Mouse (Mus musculus): ENCODE measurements at regions not wholly inside any gene's neighbourhood (a gene's known extent, or its start where the extent isn't known, plus 50 kb on each side); places are given as distances from the start of the nearest gene placed in this dataset.

GRCm38 (mm10) chr14:104293147-104293546 is 174.7 kb downstream of the Pou4f1 start:
- Histone ChIP-seq H3K4me1 (ENCODE audit: control insufficient read depth, insufficient read depth, low read length) (no peaks in the 10 kb centered on the region), H3K4me3 (ENCODE audit: control insufficient read depth, low read depth, low read length) (no peak overlapping the region), H3K27ac (ENCODE audit: control insufficient read depth, insufficient read depth, low read depth, low read length) (no peak overlapping the region), H3K27me3 (ENCODE audit: control insufficient read depth, insufficient read depth, low read length) (no peaks in the 10 kb centered on the region), H3K36me3 (ENCODE audit: control insufficient read depth, insufficient read depth, low read length) (no peaks in the 10 kb centered on the region)
- TF ChIP-seq CTCF (IDR thresholded peaks at IDR 0.05; ENCODE audit: control insufficient read depth, insufficient read depth, insufficient replicate concordance, low read depth, low read length): no peak
- TF ChIP-seq POLR2A (IDR thresholded peaks at IDR 0.05; ENCODE audit: control insufficient read depth, low read depth, low read length): no peak

GRCm38 (mm10) chr14:104280353-104280752 is 187.4 kb downstream of the Pou4f1 start:
- Histone ChIP-seq H3K36me3 (ENCODE audit: control insufficient read depth, insufficient read depth, low read length) (no peaks in the 10 kb centered on the region), H3K4me1 (ENCODE audit: control insufficient read depth, insufficient read depth, low read length) (no peaks in the 10 kb centered on the region), H3K27me3 (ENCODE audit: control insufficient read depth, insufficient read depth, low read length) (no peaks in the 10 kb centered on the region), H3K27ac (ENCODE audit: control insufficient read depth, insufficient read depth, low read depth, low read length) (no peak overlapping the region), H3K4me3 (ENCODE audit: control insufficient read depth, low read depth, low read length) (no peak overlapping the region)
- no peak for TF ChIP-seq CTCF (IDR thresholded peaks at IDR 0.05; ENCODE audit: control insufficient read depth, insufficient read depth, insufficient replicate concordance, low read depth, low read length)
- no peak for TF ChIP-seq POLR2A (IDR thresholded peaks at IDR 0.05; ENCODE audit: control insufficient read depth, low read depth, low read length)

- Histone ChIP-seq H3K36me3 (ENCODE audit: control insufficient read depth, insufficient read depth, low read length) (no peaks in the 10 kb centered on the region), H3K27ac (ENCODE audit: control insufficient read depth, insufficient read depth, low read depth, low read length) (no peak overlapping the region), H3K27me3 (ENCODE audit: control insufficient read depth, insufficient read depth, low read length) (no peaks in the 10 kb centered on the region), H3K4me3 (ENCODE audit: control insufficient read depth, low read depth, low read length) (no peak overlapping the region), H3K4me1 (ENCODE audit: control insufficient read depth, insufficient read depth, low read length) (no peaks in the 10 kb centered on the region)
- no peak for TF ChIP-seq POLR2A (IDR thresholded peaks at IDR 0.05; ENCODE audit: control insufficient read depth, low read depth, low read length)
- TF ChIP-seq CTCF (IDR thresholded peaks at IDR 0.05; ENCODE audit: control insufficient read depth, insufficient read depth, insufficient replicate concordance, low read depth, low read length): no peak
These were observed 187.9 kb downstream of the Pou4f1 start for GRCm38 (mm10) chr14:104279890-104280289.

GRCm38 (mm10) chr14:104274752-104275151 is 193.0 kb downstream of the Pou4f1 start:
- Histone ChIP-seq H3K4me1 (ENCODE audit: control insufficient read depth, insufficient read depth, low read length) (no peaks in the 10 kb centered on the region), H3K27me3 (ENCODE audit: control insufficient read depth, insufficient read depth, low read length) (no peaks in the 10 kb centered on the region), H3K27ac (ENCODE audit: control insufficient read depth, insufficient read depth, low read depth, low read length) (no peak overlapping the region), H3K4me3 (ENCODE audit: control insufficient read depth, low read depth, low read length) (no peak overlapping the region), H3K36me3 (ENCODE audit: control insufficient read depth, insufficient read depth, low read length) (no peaks in the 10 kb centered on the region)
- TF ChIP-seq POLR2A (IDR thresholded peaks at IDR 0.05; ENCODE audit: control insufficient read depth, low read depth, low read length): no peak
- TF ChIP-seq CTCF (IDR thresholded peaks at IDR 0.05; ENCODE audit: control insufficient read depth, insufficient read depth, insufficient replicate concordance, low read depth, low read length): no peak

DNA sequence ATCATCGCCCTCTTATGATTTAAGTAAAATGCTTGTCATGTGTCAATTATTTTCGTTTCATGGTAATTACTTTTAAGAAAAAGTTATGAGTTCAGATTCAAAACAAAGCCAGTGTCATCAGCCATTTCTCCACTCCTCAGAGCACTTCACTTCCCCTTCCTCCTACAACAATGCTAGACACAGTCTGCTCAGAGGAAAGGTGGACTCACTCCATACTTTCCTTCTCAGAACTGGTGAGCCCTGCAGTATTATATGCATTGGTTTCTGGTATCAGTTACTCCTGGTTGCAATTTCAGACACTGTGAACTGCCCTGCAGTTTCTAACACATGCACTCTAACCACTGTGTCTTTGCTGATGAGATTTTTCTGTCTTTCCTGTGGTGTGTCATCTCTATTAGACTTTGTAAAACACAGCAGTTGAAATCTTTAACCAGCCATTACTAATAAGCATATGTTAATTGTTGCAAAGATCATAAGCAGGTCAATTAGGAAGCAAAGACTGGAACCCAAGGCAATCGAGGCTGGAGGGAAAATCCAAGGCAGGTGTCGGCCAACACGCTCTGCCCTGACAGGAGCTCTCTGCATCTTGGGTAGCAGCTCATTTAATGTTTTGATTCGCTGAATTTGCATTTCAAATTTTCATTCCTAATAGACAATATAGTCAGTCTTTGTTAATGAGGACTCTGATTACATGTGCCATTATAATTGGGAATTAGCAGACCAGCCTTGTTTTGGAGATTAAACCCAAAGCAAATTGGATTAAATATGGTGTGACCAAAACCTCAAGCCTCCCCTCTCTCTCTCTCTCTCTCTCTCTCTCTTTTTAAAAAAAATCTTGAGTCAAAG is 202.7 kb downstream of the Pou4f1 start:
- Histone ChIP-seq H3K27me3 (ENCODE audit: control insufficient read depth, insufficient read depth, low read length) (no peaks in the 10 kb centered on the region), H3K4me3 (ENCODE audit: control insufficient read depth, low read depth, low read length) (no peak overlapping the region), H3K36me3 (ENCODE audit: control insufficient read depth, insufficient read depth, low read length) (no peaks in the 10 kb centered on the region), H3K27ac (ENCODE audit: control insufficient read depth, insufficient read depth, low read depth, low read length) (no peak overlapping the region), H3K4me1 (ENCODE audit: control insufficient read depth, insufficient read depth, low read length) (no peaks in the 10 kb centered on the region)
- TF ChIP-seq CTCF (IDR thresholded peaks at IDR 0.05; ENCODE audit: control insufficient read depth, insufficient read depth, insufficient replicate concordance, low read depth, low read length): no peak
- TF ChIP-seq POLR2A (IDR thresholded peaks at IDR 0.05; ENCODE audit: control insufficient read depth, low read depth, low read length): no peak

DNA sequence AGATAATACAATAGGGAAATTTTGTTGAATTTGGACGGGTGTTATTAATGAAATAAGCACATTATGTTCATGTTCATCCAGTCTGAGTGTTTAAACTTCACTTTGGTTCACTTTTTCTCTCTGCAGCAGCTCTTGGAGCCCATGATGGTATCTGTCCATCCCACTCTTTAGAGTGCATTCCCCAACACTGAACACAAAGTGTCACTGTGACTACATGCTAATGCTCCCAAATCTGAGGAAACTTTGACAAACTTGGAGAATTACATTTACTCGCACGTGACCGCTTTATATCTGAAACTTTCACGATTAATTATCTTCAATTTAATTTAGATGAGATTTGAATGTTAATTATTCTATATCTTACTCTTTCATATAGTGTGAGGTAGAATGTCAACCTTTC is 250.8 kb downstream of the Pou4f1 start:
- TF ChIP-seq CTCF (IDR thresholded peaks at IDR 0.05; ENCODE audit: control insufficient read depth, insufficient read depth, insufficient replicate concordance, low read depth, low read length): no peak
- no peak for TF ChIP-seq POLR2A (IDR thresholded peaks at IDR 0.05; ENCODE audit: control insufficient read depth, low read depth, low read length)
- Histone ChIP-seq H3K27ac (ENCODE audit: control insufficient read depth, insufficient read depth, low read depth, low read length) (no peak overlapping the region), H3K27me3 (ENCODE audit: control insufficient read depth, insufficient read depth, low read length) (no peaks in the 10 kb centered on the region), H3K4me1 (ENCODE audit: control insufficient read depth, insufficient read depth, low read length) (no peaks in the 10 kb centered on the region), H3K36me3 (ENCODE audit: control insufficient read depth, insufficient read depth, low read length) (no peaks in the 10 kb centered on the region), H3K4me3 (ENCODE audit: control insufficient read depth, low read depth, low read length) (no peak overlapping the region)

DNA sequence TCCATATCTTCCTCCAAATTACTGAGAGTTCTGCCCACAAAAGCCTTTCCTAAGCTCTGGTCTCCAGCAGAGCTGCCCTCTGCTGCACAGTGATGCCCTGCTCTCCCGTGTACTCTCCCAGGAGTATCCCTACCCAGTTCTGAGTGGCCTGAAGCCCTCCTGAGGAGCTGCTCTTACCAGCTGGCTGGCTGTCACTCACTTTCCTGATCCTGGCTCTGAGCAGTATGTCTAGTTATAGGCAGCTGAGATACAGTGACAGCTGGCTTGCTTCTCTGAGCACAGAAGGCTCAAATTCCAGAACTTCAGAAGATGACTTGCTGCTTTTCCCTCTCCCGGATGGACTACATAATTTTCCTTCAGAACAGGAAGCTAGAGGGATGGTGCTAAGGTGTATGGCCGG is 257.1 kb downstream of the Pou4f1 start:
- Histone ChIP-seq H3K27me3 (ENCODE audit: control insufficient read depth, insufficient read depth, low read length) (no peaks in the 10 kb centered on the region), H3K4me1 (ENCODE audit: control insufficient read depth, insufficient read depth, low read length) (no peaks in the 10 kb centered on the region), H3K4me3 (ENCODE audit: control insufficient read depth, low read depth, low read length) (no peak overlapping the region), H3K27ac (ENCODE audit: control insufficient read depth, insufficient read depth, low read depth, low read length) (no peak overlapping the region), H3K36me3 (ENCODE audit: control insufficient read depth, insufficient read depth, low read length) (no peaks in the 10 kb centered on the region)
- TF ChIP-seq POLR2A (IDR thresholded peaks at IDR 0.05; ENCODE audit: control insufficient read depth, low read depth, low read length) (no peak), CTCF (IDR thresholded peaks at IDR 0.05; ENCODE audit: control insufficient read depth, insufficient read depth, insufficient replicate concordance, low read depth, low read length) (no peak)
